Mouse (Mus musculus) limb, embryonic 11.5 days (tissue): ENCODE data around the gene Sntb2. TPM values are rescaled to one million over a fixed set of nuclear protein-coding genes. Genes with fewer than 3 reads are reported as not detected.
A peak's percentile ranks its signal among the peaks of the same experiment; 100 is the strongest.
"Not testable (repeated sequence)": the region's sequence is repeated elsewhere in the genome, so short reads cannot be mapped to it uniquely, and the experiment has no call there.

Experiments
- ATAC-seq: fragments of 200-750 bp; cut with Nextera tagmentation; 2 replicates; pipeline ENCODE4 v1.8.0; 2017; ENCODE audit warnings: low read depth; ENCODE audit not compliant: insufficient number of reproducible peaks, low FRiP score, low TSS enrichment
- DNase-seq: peaks from one replicate; pipeline ENCODE4 v3.0.0-alpha.2; 2015; ENCODE audit warnings: low spot score
- H3K27ac ChIP-seq: fragments of 300-500 bp; sonication (generic); replicated peaks from 2 replicates; pipeline ENCODE4 v1.5.1; 2014; ENCODE audit warnings: low read depth, mild to moderate bottlenecking, low read length
- H3K27me3 ChIP-seq: fragments of 300-500 bp; sonication (generic); 2 replicates; pipeline ENCODE4 v1.6.1; 2014; ENCODE audit warnings: mild to moderate bottlenecking, low read length, mixed read lengths; ENCODE audit not compliant: control insufficient read depth, insufficient read depth
- H3K36me3 ChIP-seq: fragments of 300-500 bp; sonication (generic); 2 replicates; pipeline ENCODE4 v1.6.1; 2014; ENCODE audit warnings: mild to moderate bottlenecking, low read length, moderate library complexity, mixed read lengths; ENCODE audit not compliant: control insufficient read depth, insufficient read depth
- H3K4me1 ChIP-seq: fragments of 300-500 bp; sonication (generic); 2 replicates; pipeline ENCODE4 v1.6.1; 2014; ENCODE audit warnings: low read length, mixed read lengths; ENCODE audit not compliant: control insufficient read depth, insufficient read depth
- H3K4me2 ChIP-seq: fragments of 300-500 bp; sonication (generic); 2 replicates; pipeline ENCODE4 v1.6.1; 2014; ENCODE audit warnings: low read depth, mild to moderate bottlenecking, moderate library complexity; ENCODE audit not compliant: severe bottlenecking
- H3K4me3 ChIP-seq: fragments of 300-500 bp; sonication (generic); 2 replicates; pipeline ENCODE4 v1.5.1; 2014; ENCODE audit warnings: low read depth, low read length
- H3K9ac ChIP-seq: fragments of 300-500 bp; sonication (generic); 2 replicates; pipeline ENCODE4 v1.6.1; 2014; ENCODE audit warnings: mild to moderate bottlenecking, low read length
- H3K9me3 ChIP-seq: fragments of 300-500 bp; sonication (generic); 2 replicates; pipeline ENCODE4 v1.6.1; 2016; ENCODE audit warnings: low read length; ENCODE audit not compliant: control insufficient read depth
- WGBS: fragments of 180-500 bp; shearing (Covaris S2); extraction: QIAGEN DNeasy Blood & Tissue Kit; methylation state at CpG from one replicate; pipeline ENCODE4 v1.1.7; 2014; 5-methylcytosine and 5-hydroxymethylcytosine counted together
- polyA plus RNA-seq: library from polyadenylated mRNA; unstranded; fragments of >200 nt; fragmentation: Nextera tagmentation; extraction: Ambion mirVana; gene quantifications from 2 replicates; pipeline ENCODE4 v1.2.1, GENCODE M21; 2014

Sntb2 gene
- polyA plus RNA-seq, 1 experiment from 2014 or later = 10.7 TPM

DNA sequence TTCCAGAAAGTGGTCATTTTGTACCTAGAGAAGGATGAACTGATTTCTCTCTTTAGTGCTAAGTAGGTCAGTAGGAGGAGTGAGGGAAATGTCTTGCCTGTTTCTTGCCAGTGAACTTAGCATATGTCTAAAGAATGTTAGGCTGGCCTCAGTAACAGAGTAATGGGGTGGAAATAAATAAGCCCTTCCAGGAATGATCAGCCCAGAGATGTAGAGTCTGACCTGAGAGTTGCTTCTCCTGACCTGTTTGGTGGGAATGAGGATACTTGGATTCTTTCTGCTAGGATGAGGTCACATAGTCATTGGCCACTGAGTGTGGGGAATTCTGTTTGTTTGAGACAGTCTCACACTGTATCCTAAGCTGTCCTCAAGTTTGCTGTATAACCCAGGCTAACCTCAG is 52.0 kb downstream of the Sntb2 start:
- Histone ChIP-seq H3K4me3 (no peak overlapping the region), H3K36me3 (no peaks in the 10 kb centered on the region), H3K27me3 (no peaks in the 10 kb centered on the region), H3K4me1 (no peaks in the 10 kb centered on the region), H3K4me2 (no peak overlapping the region), H3K27ac (no peak overlapping the region), H3K9ac (no peak overlapping the region), H3K9me3 (no peaks in the 10 kb centered on the region)
- ATAC-seq (no peak), DNase-seq (no peak)

GRCm38 (mm10) chr8:106991393-106991792 is 55.8 kb downstream of the Sntb2 start:
- Histone ChIP-seq H3K4me3 (no peak overlapping the region), H3K27me3 (no peaks in the 10 kb centered on the region), H3K9me3 (no peaks in the 10 kb centered on the region), H3K27ac (no peak overlapping the region), H3K36me3 (peaks cover 4% of the 10 kb centered on the region), H3K4me2 (no peak overlapping the region), H3K4me1 (no peaks in the 10 kb centered on the region), H3K9ac (no peak overlapping the region)
- ATAC-seq (no peak), DNase-seq (no peak)
- WGBS = 93% methylated on average over 7 of the region's 7 CpGs

GRCm38 (mm10) chr8:106996339-106996738 is 60.8 kb downstream of the Sntb2 start:
- H3K36me3 ChIP-seq, H3K9me3 ChIP-seq, ATAC-seq, DNase-seq, H3K4me2 ChIP-seq, H3K4me1 ChIP-seq, H3K27ac ChIP-seq, H3K9ac ChIP-seq, H3K4me3 ChIP-seq, H3K27me3 ChIP-seq: not testable (repeated sequence)
- 88% methylated on average over 4 of the region's 4 CpGs for WGBS

DNA sequence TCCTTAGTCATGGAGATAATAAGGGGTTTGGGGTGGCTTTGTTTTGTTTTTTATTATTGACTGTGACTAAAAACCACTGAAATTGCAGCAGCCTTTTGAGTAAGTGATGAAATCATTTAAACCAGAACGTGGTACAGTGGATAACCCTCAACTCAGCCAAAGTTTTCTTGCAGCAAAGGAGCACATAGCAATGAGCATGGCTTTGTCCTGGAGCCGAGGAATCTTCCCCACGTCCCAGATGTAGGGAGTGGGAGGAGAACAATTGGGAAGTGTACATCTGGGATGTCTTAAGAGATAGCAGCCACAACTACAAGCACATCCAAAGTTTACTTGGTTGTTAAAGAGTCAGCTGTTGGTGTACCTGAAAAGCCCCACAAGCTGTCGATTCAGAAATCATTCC is 61.9 kb downstream of the Sntb2 start:
- H3K9me3 ChIP-seq = no peaks in the 10 kb centered on the region
- no peak overlapping the region for H3K4me2 ChIP-seq
- H3K27ac ChIP-seq = no peak overlapping the region
- no peak overlapping the region for H3K9ac ChIP-seq
- no peak overlapping the region for H3K4me3 ChIP-seq
- H3K27me3 ChIP-seq = no peaks in the 10 kb centered on the region
- 88% methylated on average over 4 of the region's 4 CpGs for WGBS
- peaks cover 4% of the 10 kb centered on the region for H3K36me3 ChIP-seq
- H3K4me1 ChIP-seq = no peaks in the 10 kb centered on the region
- DNase-seq (no peak), ATAC-seq (no peak)

- DNase-seq (no peak), ATAC-seq (no peak)
- Histone ChIP-seq H3K4me2 (no peak overlapping the region), H3K4me3 (no peak overlapping the region), H3K4me1 (no peaks in the 10 kb centered on the region), H3K27me3 (no peaks in the 10 kb centered on the region), H3K9me3 (no peaks in the 10 kb centered on the region), H3K9ac (no peak overlapping the region), H3K27ac (no peak overlapping the region), H3K36me3 (no peaks in the 10 kb centered on the region; the same call in 1 of the 2 replicates)
- WGBS = 79% methylated on average over 1 of the region's 1 CpGs
Measured at GRCm38 (mm10) chr8:106999068-106999467, 63.5 kb downstream of the Sntb2 start.

- Histone ChIP-seq H3K4me2 (no peak overlapping the region), H3K9ac (no peak overlapping the region), H3K4me1 (no peaks in the 10 kb centered on the region), H3K27ac (no peak overlapping the region), H3K9me3 (no peaks in the 10 kb centered on the region), H3K4me3 (no peak overlapping the region), H3K27me3 (no peaks in the 10 kb centered on the region), H3K36me3 (no peaks in the 10 kb centered on the region)
- ATAC-seq (no peak), DNase-seq (peak; percentile 92)
- WGBS = 52% methylated on average over 5 of the region's 5 CpGs
Measured at GRCm38 (mm10) chr8:107002532-107002931, 67.0 kb downstream of the Sntb2 start.

GRCm38 (mm10) chr8:107007795-107008194 is 72.2 kb downstream of the Sntb2 start:
- DNase-seq (no peak), ATAC-seq (no peak)
- H3K4me1 ChIP-seq = no peaks in the 10 kb centered on the region
- no peak overlapping the region for H3K27ac ChIP-seq
- 90% methylated on average over 3 of the region's 3 CpGs for whole genome bisulfite sequencing
- H3K4me2 ChIP-seq = no peak overlapping the region
- H3K27me3 ChIP-seq = no peaks in the 10 kb centered on the region
- H3K9ac ChIP-seq = no peak overlapping the region
- no peak overlapping the region for H3K4me3 ChIP-seq
- no peaks in the 10 kb centered on the region for H3K9me3 ChIP-seq
- peaks cover 2% of the 10 kb centered on the region; the same call in 1 of the 2 replicates for H3K36me3 ChIP-seq

GRCm38 (mm10) chr8:107012666-107013065 is 77.1 kb downstream of the Sntb2 start:
- H3K4me2 ChIP-seq = no peak overlapping the region
- DNase-seq (no peak), ATAC-seq (no peak)
- H3K4me3 ChIP-seq = no peak overlapping the region
- H3K27ac ChIP-seq = no peak overlapping the region
- no peaks in the 10 kb centered on the region for H3K9me3 ChIP-seq
- 61% methylated on average over 2 of the region's 2 CpGs for WGBS
- peaks cover 2% of the 10 kb centered on the region; the same call in 1 of the 2 replicates for H3K36me3 ChIP-seq
- H3K9ac ChIP-seq = no peak overlapping the region
- no peaks in the 10 kb centered on the region for H3K4me1 ChIP-seq
- H3K27me3 ChIP-seq = no peaks in the 10 kb centered on the region

GRCm38 (mm10) chr8:107014915-107015314 is 79.4 kb downstream of the Sntb2 start:
- H3K27me3 ChIP-seq = no peaks in the 10 kb centered on the region
- no peak overlapping the region for H3K27ac ChIP-seq
- peaks cover 2% of the 10 kb centered on the region; the same call in 1 of the 2 replicates for H3K36me3 ChIP-seq
- no peaks in the 10 kb centered on the region for H3K9me3 ChIP-seq
- no peak overlapping the region for H3K4me2 ChIP-seq
- DNase-seq (no peak), ATAC-seq (no peak)
- H3K9ac ChIP-seq = no peak overlapping the region
- no peak overlapping the region for H3K4me3 ChIP-seq
- 88% methylated on average over 1 of the region's 1 CpGs for WGBS
- H3K4me1 ChIP-seq = no peaks in the 10 kb centered on the region
